Mouse (Mus musculus) olfactory bulb, adult 2 months (tissue): Measurements from ENCODE around the gene Sema5a. TPM values are rescaled to one million over a fixed set of nuclear protein-coding genes. Genes with fewer than 3 reads are reported as not detected.
"Not testable (repeated sequence)": the region's sequence is repeated elsewhere in the genome, so short reads cannot be mapped to it uniquely, and the experiment has no call there.

ENCODE experiments used
- H3K27ac ChIP-seq: fragments of 200-500 bp; 2 replicates; pipeline ENCODE4 v1.5.1; 2012; ENCODE audit warnings: low read depth, low read length; ENCODE audit not compliant: insufficient read depth
- H3K4me1 ChIP-seq: fragments of 200-500 bp; 2 replicates; pipeline ENCODE4 v1.6.1; 2012; ENCODE audit warnings: low read length; ENCODE audit not compliant: control insufficient read depth, insufficient read depth
- H3K4me3 ChIP-seq: fragments of 200-500 bp; 2 replicates; pipeline ENCODE4 v1.5.1; 2012; ENCODE audit warnings: mild to moderate bottlenecking, low read depth, low read length, moderate library complexity; ENCODE audit not compliant: insufficient read depth
- CTCF ChIP-seq: fragments of 200-500 bp; IDR thresholded peaks from 2 replicates; pipeline ENCODE4 v1.5.1; 2012; ENCODE audit warnings: low read depth, mild to moderate bottlenecking, low read length, moderate library complexity; ENCODE audit not compliant: insufficient read depth
- POLR2A ChIP-seq: fragments of 200-500 bp; IDR thresholded peaks from 2 replicates; pipeline ENCODE4 v1.6.1; 2012; ENCODE audit warnings: mild to moderate bottlenecking, low read depth, low read length, moderate library complexity; ENCODE audit not compliant: insufficient read depth
- WGBS: fragments of 180-500 bp; shearing (Covaris S2); methylation state at CpG from one replicate; pipeline ENCODE4 v1.1.7; 2018; 5-methylcytosine and 5-hydroxymethylcytosine counted together
- polyA plus RNA-seq: library from polyadenylated mRNA; stranded (reverse); fragments of >200 nt; gene quantifications from 2 replicates; pipeline ENCODE4 v1.2.4, GENCODE M21; 2012; ENCODE audit warnings: low replicate concordance; ENCODE audit not compliant: missing spikeins, insufficient read depth, insufficient read length

Gene Sema5a
- polyA plus RNA-seq, 1 experiment: not detected

GRCm38 (mm10) chr15:32226888-32227395 lies 17.7 kb upstream of the Sema5a start:
- H3K4me3 ChIP-seq: no peak overlapping the region
- H3K27ac ChIP-seq: no peak overlapping the region
- TF ChIP-seq CTCF (no peak), POLR2A (no peak)
- no peaks in the 10 kb centered on the region for H3K4me1 ChIP-seq
- 86% methylated on average over 7 of the region's 7 CpGs for whole genome bisulfite sequencing

- TF ChIP-seq POLR2A (no peak), CTCF (no peak)
- H3K4me3 ChIP-seq: no peak overlapping the region
- WGBS: 96% methylated on average over 2 of the region's 2 CpGs
- H3K27ac ChIP-seq: no peak overlapping the region
- H3K4me1 ChIP-seq: no peaks in the 10 kb centered on the region
Observed at GRCm38 (mm10) chr15:32230066-32230465, 14.5 kb upstream of the Sema5a start.

GRCm38 (mm10) chr15:32232189-32232588 lies 12.4 kb upstream of the Sema5a start:
- WGBS: 88% methylated on average over 3 of the region's 3 CpGs
- H3K27ac ChIP-seq: no peak overlapping the region

GRCm38 (mm10) chr15:32232666-32233141 lies 11.9 kb upstream of the Sema5a start:
- 19% methylated on average over 8 of the region's 8 CpGs for WGBS
- H3K4me1 ChIP-seq, H3K27ac ChIP-seq, H3K4me3 ChIP-seq: not testable (repeated sequence)

More at GRCm38 (mm10) chr15:32232189-32232588, 12.4 kb upstream of the Sema5a start:
- no peaks in the 10 kb centered on the region for H3K4me1 ChIP-seq
- TF ChIP-seq POLR2A: no peak
- TF ChIP-seq CTCF: no peak
- no peak overlapping the region for H3K4me3 ChIP-seq

GRCm38 (mm10) chr15:32233451-32233850 lies 11.2 kb upstream of the Sema5a start:
- no peak for TF ChIP-seq POLR2A
- TF ChIP-seq CTCF: no peak
- Histone ChIP-seq H3K4me1 (no peaks in the 10 kb centered on the region), H3K4me3 (no peak overlapping the region), H3K27ac (no peak overlapping the region)
- 100% methylated on average over 1 of the region's 1 CpGs for WGBS

GRCm38 (mm10) chr15:32239099-32239498 lies 5.5 kb upstream of the Sema5a start:
- 96% methylated on average over 2 of the region's 2 CpGs for WGBS
- Histone ChIP-seq H3K27ac (no peak overlapping the region), H3K4me1 (peaks cover 2% of the 10 kb centered on the region), H3K4me3 (no peak overlapping the region)
- TF ChIP-seq CTCF (no peak), POLR2A (no peak)

- WGBS: 92% methylated on average over 3 of the region's 3 CpGs
- Histone ChIP-seq H3K27ac (no peak overlapping the region), H3K4me1 (peaks cover 6% of the 10 kb centered on the region), H3K4me3 (no peak overlapping the region)
- TF ChIP-seq CTCF: no peak
- no peak for TF ChIP-seq POLR2A
Observed at GRCm38 (mm10) chr15:32240159-32240558, 4.5 kb upstream of the Sema5a start.

- Histone ChIP-seq H3K4me3 (no peak overlapping the region), H3K27ac (no peak overlapping the region), H3K4me1 (peaks cover 6% of the 10 kb centered on the region)
- WGBS: 90% methylated on average over 6 of the region's 6 CpGs
- no peak for TF ChIP-seq CTCF
- no peak for TF ChIP-seq POLR2A
Observed at GRCm38 (mm10) chr15:32241666-32242065, 2.9 kb upstream of the Sema5a start.

GRCm38 (mm10) chr15:32243096-32243785 lies 1.4 kb upstream of the Sema5a start:
- WGBS: 52% methylated on average over 12 of the region's 12 CpGs
- TF ChIP-seq POLR2A: no peak
- no peak for TF ChIP-seq CTCF
- Histone ChIP-seq H3K27ac (no peak overlapping the region), H3K4me3 (no peak overlapping the region), H3K4me1 (peaks cover 8% of the 10 kb centered on the region)
